Mouse (Mus musculus): ENCODE results near the gene Olfr937.

The Olfr937 gene

DNA sequence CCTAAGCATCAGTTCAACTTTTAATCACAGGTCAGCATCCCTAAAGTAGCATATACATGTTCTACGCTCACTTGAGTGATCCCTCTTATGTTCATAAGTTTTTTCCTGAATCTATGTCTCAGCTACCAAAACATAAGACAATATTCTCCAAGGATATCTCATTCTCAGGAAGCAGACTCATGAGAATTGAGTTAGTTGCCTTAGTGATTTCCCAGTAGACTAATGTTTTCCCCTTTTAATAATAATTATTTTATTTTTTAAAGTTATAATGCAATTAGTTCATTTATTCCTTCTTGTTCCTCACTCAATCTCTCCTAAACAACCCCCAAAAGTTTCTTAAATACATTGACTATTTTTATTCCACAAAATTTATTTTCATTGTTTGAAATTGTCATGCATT, at the start of gene Olfr937:
Gene Olfr937 (minus strand): TSS at position 101 of the 400 bp plus-strand sequence.
- no peak for DNase-seq

DNA sequence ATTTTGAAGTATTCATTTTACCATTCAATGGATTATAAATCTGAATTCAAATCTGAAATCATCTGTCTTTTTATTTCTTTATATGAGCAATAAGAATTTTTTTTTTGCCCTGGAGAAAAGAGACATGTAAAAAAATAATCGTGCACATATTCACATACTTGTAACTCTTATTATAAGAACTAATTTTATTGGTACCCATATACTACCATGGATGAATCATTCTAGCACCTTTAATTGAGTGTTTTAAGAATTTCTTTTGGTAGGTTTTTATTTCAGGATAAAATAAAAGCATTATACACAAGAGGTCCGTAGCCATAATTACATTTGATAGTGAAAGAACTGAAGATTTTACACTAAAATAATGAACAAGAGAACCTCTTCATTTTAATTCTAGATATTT, 14.0 kb upstream of the Olfr937 start, which contains the start of gene Olfr938:
Gene Olfr938 (minus strand): TSS at position 101 of the 400 bp plus-strand sequence.
- DNase-seq: no peak

DNA sequence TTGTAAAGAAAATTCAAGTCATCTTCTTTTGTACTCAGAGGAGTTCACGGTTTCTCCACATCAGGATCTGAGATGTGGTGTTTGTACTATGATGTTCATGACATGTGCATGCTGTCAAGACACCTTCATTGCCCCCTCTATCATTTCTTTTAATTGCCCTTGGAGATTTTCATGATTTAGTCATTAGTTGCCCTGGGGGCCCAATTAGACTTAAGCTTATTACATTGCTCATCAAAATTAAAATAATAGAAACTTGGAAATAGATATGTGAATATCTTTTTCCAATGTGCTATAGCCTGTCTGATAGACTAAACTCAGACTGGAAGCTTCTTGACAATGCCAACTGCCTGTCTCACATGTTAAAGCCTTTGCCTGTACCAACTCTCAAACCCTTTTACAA, 41.5 kb downstream of the Olfr937 start, which contains the start of gene Olfr146:
Gene Olfr146 (minus strand): TSS at position 101 of the 400 bp plus-strand sequence.
- DNase-seq: no peak
